Mouse (Mus musculus) small intestine, adult 2 months (tissue): ENCODE measurements around the gene Mgat2.

Source experiments
- CTCF ChIP-seq: fragments of 200-500 bp; IDR thresholded peaks from 2 replicates; pipeline ENCODE4 v1.5.1; 2012; ENCODE audit warnings: low read depth, mild to moderate bottlenecking, control low read depth, inconsistent platforms, low read length, moderate library complexity, mixed read lengths; ENCODE audit not compliant: insufficient replicate concordance, insufficient read length; ENCODE audit errors: extremely low read depth
- POLR2A ChIP-seq: fragments of 200-500 bp; IDR thresholded peaks from 2 replicates; pipeline ENCODE4 v1.6.1; 2012; ENCODE audit warnings: low read depth, mild to moderate bottlenecking, control low read depth, inconsistent platforms, low read length, moderate library complexity

DNA sequence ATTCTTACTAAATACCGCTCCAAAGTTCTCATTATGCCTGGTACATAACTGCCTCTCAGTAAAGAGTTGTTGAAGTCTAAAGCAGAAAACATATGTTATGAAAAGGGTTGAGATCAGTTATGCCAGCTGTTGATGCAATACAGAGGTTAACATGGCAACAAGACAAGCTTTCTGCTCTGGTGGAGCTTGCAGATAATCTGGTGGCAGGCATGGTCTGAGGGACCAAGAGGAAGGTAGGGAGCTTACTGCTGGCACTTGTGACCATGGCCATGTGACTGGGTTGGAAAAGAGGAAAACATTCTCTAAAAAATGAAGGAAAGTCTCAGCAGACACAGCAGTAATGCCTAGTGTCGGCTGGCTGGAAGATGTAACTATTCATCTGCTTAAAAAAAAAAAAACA, 12.7 kb upstream of the Mgat2 start:
- TF ChIP-seq CTCF (no peak), POLR2A (no peak)
